Mouse (Mus musculus) intestine, postnatal 0 days (tissue): ENCODE data around the gene Gata3. TPM values are rescaled to one million over a fixed set of nuclear protein-coding genes. Genes with fewer than 3 reads are reported as not detected.

Experiments
- ATAC-seq: fragments of 200-750 bp; cut with Nextera tagmentation; 2 replicates; pipeline ENCODE4 v1.8.0; 2017; ENCODE audit warnings: mild to moderate bottlenecking, moderate TSS enrichment, moderate library complexity
- H3K27ac ChIP-seq: fragments of 300-500 bp; sonication (generic); 2 replicates; pipeline ENCODE4 v1.5.1; 2014; ENCODE audit warnings: mild to moderate bottlenecking, low read depth, low read length, moderate library complexity
- H3K27me3 ChIP-seq: fragments of 300-500 bp; sonication (generic); replicated peaks from 2 replicates; pipeline ENCODE4 v1.6.1; 2014; ENCODE audit warnings: low read length, mixed read lengths; ENCODE audit not compliant: control insufficient read depth, insufficient read depth
- H3K36me3 ChIP-seq: fragments of 300-500 bp; sonication (generic); 2 replicates; pipeline ENCODE4 v1.6.1; 2014; ENCODE audit warnings: mild to moderate bottlenecking, moderate library complexity; ENCODE audit not compliant: control insufficient read depth, insufficient read depth
- H3K4me1 ChIP-seq: fragments of 300-500 bp; sonication (generic); replicated peaks from 2 replicates; pipeline ENCODE4 v1.6.1; 2014; ENCODE audit warnings: antibody characterized with exemption, low read length, mixed read lengths; ENCODE audit not compliant: control insufficient read depth, insufficient read depth
- H3K4me2 ChIP-seq: fragments of 300-500 bp; sonication (generic); replicated peaks from 2 replicates; pipeline ENCODE4 v1.6.1; 2014; ENCODE audit warnings: low read depth, mild to moderate bottlenecking, moderate library complexity
- H3K4me3 ChIP-seq: fragments of 300-500 bp; sonication (generic); 2 replicates; pipeline ENCODE4 v1.5.1; 2014; ENCODE audit warnings: low read depth, low read length
- H3K9ac ChIP-seq: fragments of 300-500 bp; sonication (generic); 2 replicates; pipeline ENCODE4 v1.6.1; 2014; ENCODE audit warnings: mild to moderate bottlenecking, low read depth, low read length
- H3K9me3 ChIP-seq: fragments of 300-500 bp; sonication (generic); 2 replicates; pipeline ENCODE4 v1.6.1; 2016; ENCODE audit warnings: mixed run types; ENCODE audit not compliant: control insufficient read depth
- CTCF ChIP-seq: sonication (generic); IDR thresholded peaks from 2 replicates; pipeline ENCODE4 v1.5.1; 2016; ENCODE audit warnings: low read depth, mild to moderate bottlenecking, control low read depth, antibody characterized with exemption, moderate library complexity
- WGBS: fragments of 180-500 bp; shearing (Covaris S2); extraction: QIAGEN DNeasy Blood & Tissue Kit; methylation state at CpG from one replicate; pipeline ENCODE4 v1.1.7; 2014; 5-methylcytosine and 5-hydroxymethylcytosine counted together
- polyA plus RNA-seq: library from polyadenylated mRNA; unstranded; fragments of >200 nt; fragmentation: Nextera tagmentation; extraction: Ambion mirVana; gene quantifications from 2 replicates; pipeline ENCODE4 v1.2.1, GENCODE M21; 2015

The Gata3 gene
- polyA plus RNA-seq: 0.59 and 0.61 TPM in 2 replicates

DNA sequence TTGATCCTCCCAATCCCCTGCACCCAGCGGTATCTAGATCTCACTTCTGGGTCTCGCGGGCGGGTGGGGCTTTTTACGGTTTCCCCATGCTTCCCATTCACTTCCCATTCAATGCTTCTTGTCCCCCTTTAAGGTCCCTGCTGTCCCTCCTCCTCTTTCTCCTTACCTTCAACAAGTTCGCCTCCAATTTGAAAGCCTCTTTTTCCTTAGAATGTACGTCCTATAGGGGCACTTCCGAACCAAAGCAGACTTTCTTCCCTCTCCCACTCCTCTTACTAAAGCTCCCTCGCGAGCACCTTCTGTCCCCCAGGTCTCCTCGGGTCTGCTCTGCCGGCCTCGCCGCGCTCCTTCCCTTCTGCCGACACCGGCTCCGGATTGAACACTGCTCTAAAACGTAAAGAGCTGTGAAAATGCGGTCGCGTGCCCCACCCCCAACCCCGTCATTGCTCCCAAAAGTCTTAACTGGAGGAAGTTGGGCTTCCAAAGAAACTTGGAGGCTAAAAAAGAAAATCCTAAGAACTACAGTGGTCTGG lies at the start of gene Gata3:
Gata3 (minus strand) TSS at position 384 of the 533 bp plus-strand sequence.
- no peak; the same call in 1 of the 2 replicates for ATAC-seq
- WGBS: 1% methylated on average over 23 of the region's 23 CpGs
- Histone ChIP-seq H3K27me3 (peaks cover 92% of the 10 kb centered on the region), H3K4me1 (no peaks in the 10 kb centered on the region), H3K4me2 (peak within 1 kb of the TSS; percentile 52), H3K9ac (no peak within 1 kb of the TSS), H3K4me3 (peak within 1 kb of the TSS; percentile 21), H3K36me3 (no peaks in the 10 kb centered on the region), H3K27ac (no peak within 1 kb of the TSS), H3K9me3 (no peaks in the 10 kb centered on the region)
- TF ChIP-seq CTCF: no peak

DNA sequence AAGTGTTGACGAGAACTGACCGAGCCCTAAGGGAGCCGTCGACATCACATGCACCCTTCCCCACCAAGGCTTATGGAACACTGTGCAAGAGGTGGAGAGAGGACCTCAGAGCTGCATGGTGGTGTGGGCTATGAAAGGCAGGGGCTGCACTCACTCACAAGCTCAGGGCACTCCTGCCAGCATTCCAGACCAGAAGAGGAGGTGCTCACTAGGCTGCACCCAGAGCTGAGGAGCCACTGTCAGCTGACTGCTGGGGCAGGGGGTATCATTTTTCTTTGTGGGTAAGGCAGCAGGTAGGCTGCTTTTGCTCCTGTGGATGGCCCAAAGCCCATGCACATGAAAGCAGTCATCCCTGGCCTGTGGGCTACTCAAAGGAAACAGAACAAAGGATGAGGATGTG lies 49.4 kb upstream of the Gata3 start:
- H3K36me3 ChIP-seq: 0 out of 2 replicates have a peak, but pooled peaks cover 10% of the 10 kb centered on the region
- H3K9ac ChIP-seq: no peak overlapping the region
- no peak overlapping the region for H3K4me2 ChIP-seq
- TF ChIP-seq CTCF: no peak
- WGBS: 76% methylated on average over 4 of the region's 4 CpGs
- H3K27me3 ChIP-seq: no peaks in the 10 kb centered on the region
- H3K9me3 ChIP-seq: no peaks in the 10 kb centered on the region
- no peak overlapping the region for H3K4me3 ChIP-seq
- H3K27ac ChIP-seq: no peak overlapping the region
- H3K4me1 ChIP-seq: no peaks in the 10 kb centered on the region
- no peak for ATAC-seq

DNA sequence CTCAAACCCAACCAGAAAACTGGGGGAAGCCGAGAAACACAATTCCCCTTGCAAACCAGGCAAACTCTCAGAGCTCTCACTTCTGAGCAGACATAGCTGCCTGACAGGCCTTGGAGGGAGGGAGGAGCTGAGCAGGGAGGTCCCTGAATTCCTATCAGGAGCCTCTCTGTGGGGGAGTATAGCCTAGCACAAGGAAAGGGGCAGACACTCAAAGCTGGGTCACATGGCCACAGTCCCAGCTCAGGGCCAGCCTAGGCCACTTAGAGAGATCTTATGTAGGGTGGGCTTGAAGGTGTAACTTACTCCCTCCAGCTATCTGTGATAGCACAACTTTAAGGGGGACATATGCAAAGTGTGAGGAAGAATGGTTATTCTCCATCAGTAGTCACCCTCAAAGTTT lies 46.1 kb upstream of the Gata3 start:
- 38% methylated on average over 1 of the region's 1 CpGs for WGBS
- Histone ChIP-seq H3K36me3 (0 out of 2 replicates have a peak, but pooled peaks cover 10% of the 10 kb centered on the region), H3K9me3 (no peaks in the 10 kb centered on the region), H3K4me1 (no peaks in the 10 kb centered on the region), H3K4me3 (no peak overlapping the region), H3K27ac (no peak overlapping the region), H3K9ac (no peak overlapping the region), H3K4me2 (no peak overlapping the region), H3K27me3 (no peaks in the 10 kb centered on the region)
- no peak for TF ChIP-seq CTCF
- ATAC-seq: no peak

DNA sequence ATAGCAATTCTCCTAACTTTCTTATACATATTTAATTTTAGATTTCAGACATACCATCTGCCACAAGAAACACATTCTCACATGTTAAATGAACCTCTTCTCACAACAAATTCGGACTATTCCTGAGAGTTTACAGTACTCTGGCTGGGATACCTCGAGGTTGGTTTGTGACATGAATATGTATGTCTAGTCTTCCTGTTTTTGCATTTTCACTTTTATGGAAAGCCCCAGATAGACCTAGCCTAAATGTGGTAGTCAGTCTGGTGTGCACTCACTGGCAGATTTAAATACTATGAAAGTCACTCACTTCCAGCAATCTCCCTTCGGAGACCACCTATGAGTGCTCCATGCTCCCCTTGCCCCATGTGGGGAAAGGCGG lies 37.1 kb upstream of the Gata3 start:
- no peak for TF ChIP-seq CTCF
- Histone ChIP-seq H3K4me1 (no peaks in the 10 kb centered on the region), H3K27ac (no peak overlapping the region), H3K36me3 (peaks cover 8% of the 10 kb centered on the region; the same call in 1 of the 2 replicates), H3K4me2 (no peak overlapping the region), H3K9me3 (no peaks in the 10 kb centered on the region), H3K4me3 (no peak overlapping the region), H3K27me3 (no peaks in the 10 kb centered on the region), H3K9ac (no peak overlapping the region)
- WGBS: 72% methylated on average over 4 of the region's 4 CpGs
- no peak for ATAC-seq

DNA sequence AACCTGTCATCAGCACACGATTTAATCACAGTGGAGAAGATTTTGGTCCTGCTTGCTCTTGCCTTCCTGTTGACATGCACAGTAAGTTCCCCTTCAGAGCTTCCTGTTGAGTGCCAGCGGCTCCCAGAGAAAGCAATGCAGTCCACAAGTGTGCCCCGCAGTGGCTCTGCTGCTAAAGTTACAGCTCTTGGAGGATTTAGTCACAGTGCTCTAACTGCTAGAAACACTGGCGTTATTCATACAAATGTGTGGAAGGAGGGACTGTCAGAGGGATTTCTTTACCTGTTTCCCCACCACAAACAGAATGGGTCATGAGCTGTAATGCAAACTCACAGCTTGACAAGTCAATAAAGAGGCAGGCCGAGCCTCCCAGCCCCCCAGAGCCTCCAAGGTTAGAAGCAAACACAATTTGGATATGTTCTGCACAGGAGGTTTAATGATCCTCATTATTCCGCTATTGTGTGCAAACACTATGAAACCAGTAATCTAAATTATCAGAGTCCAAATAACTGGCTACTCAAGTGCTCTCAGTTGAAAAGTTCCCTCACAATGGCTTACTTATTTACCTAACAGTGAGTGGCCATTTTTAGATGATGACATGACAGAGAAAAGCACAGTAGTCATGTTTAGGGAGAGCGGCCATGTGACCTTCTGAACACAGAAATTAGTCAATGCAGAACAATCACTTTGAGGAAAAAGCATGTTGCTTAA lies 36.5 kb upstream of the Gata3 start:
- Histone ChIP-seq H3K4me3 (no peak overlapping the region), H3K27ac (no peak overlapping the region), H3K9me3 (no peaks in the 10 kb centered on the region), H3K27me3 (no peaks in the 10 kb centered on the region), H3K9ac (no peak overlapping the region), H3K4me2 (no peak overlapping the region), H3K4me1 (no peaks in the 10 kb centered on the region), H3K36me3 (peaks cover 8% of the 10 kb centered on the region; the same call in 1 of the 2 replicates)
- WGBS: 40% methylated on average over 7 of the region's 7 CpGs
- TF ChIP-seq CTCF: no peak
- ATAC-seq: no peak

DNA sequence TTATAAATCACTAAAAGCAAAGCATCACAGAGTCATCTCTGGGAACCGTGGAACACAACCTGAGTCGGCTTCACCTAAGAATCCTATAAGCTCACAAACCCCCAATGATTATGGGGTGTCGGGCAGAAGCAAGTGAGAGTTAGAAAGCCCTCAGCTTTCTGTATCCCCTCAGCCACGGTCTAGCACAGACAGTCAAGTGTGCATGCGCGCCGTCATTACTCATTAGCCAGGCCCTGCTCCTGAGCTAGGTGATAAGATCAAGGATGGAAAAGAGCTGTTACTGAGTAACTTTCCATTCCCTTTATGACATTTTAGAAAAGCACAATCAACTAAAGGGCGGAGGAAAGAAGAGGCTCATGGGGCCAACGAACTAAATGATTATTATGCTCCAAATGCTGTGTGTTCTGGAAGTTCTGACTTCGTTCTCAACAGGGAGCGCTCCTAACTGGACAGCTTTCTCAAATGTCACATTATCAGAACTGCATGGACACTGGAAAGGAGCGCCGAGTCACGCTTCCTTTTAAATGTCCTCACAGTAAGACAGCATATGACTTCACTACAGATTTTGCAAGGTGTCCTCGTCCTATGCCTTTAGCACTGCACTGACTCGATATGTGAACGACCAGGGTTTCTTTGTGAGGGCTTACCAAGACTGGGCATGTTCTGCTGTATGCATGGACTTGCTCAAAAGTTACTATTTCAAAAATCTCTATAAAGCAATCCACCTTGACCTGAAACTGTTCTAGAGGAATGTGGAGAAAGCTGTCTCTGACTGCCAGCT lies 29.0 kb upstream of the Gata3 start:
- Histone ChIP-seq H3K9ac (no peak overlapping the region), H3K27ac (no peak overlapping the region), H3K9me3 (no peaks in the 10 kb centered on the region), H3K4me3 (0 out of 2 replicates have a peak overlapping the region, but pooled peaks have one; percentile 0), H3K4me2 (peak overlapping the region; percentile 54), H3K36me3 (peaks cover 7% of the 10 kb centered on the region), H3K4me1 (peaks cover 3% of the 10 kb centered on the region; the same call in 1 of the 2 replicates), H3K27me3 (no peaks in the 10 kb centered on the region)
- peak; percentile 90 for ATAC-seq
- TF ChIP-seq CTCF: no peak
- WGBS: 43% methylated on average over 17 of the region's 17 CpGs
